Mouse (Mus musculus): Measurements from ENCODE around the gene Pou3f1. TPM values are rescaled to one million over a fixed set of nuclear protein-coding genes. Genes with fewer than 3 reads are reported as not detected.

Gene Pou3f1
- polyA plus RNA-seq, 1 experiment from 2014 or later, result 12.3 TPM

DNA sequence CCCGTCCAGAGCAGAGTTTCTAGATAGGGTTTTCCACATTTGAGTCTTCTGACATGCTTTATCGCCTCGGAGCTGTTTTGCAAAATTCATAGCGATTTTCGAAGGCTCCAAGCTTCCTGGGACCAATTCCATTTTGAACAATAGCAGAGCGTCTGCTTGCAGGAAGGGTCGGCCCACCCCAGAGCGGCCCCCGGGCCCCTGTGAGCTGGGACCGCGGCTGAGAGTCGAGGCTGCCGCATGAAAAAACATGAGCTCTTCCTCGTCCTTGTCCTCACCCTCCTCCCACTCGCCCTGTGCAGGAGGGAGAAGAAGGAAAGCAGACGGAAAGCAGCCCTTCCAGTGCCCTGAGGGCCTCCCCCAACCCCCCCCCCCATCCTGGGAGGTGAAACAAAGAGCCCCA is 38.0 kb upstream of the Pou3f1 start:
- Histone ChIP-seq H3K36me3 (ENCODE audit: control insufficient read depth, insufficient read depth, low read length) (no peaks in the 10 kb centered on the region), H3K4me1 (ENCODE audit: control insufficient read depth, insufficient read depth, low read length) (peaks cover 23% of the 10 kb centered on the region), H3K4me3 (ENCODE audit: low read depth, low read length) (no peak overlapping the region), H3K9me3 (replicated peaks; ENCODE audit: control insufficient read depth, low read length, poor library complexity, severe bottlenecking) (no peaks in the 10 kb centered on the region), H3K4me2 (ENCODE audit: low read length) (peak overlapping the region; percentile 32), H3K27me3 (ENCODE audit: control insufficient read depth, insufficient read depth, low read depth, low read length) (no peaks in the 10 kb centered on the region), H3K9ac (ENCODE audit: low read depth, low read length) (no peak overlapping the region; the same call in 1 of the 2 replicates), H3K27ac (ENCODE audit: low read length) (peak overlapping the region; percentile 11; the same call in 1 of the 2 replicates)
- 6% methylated on average over 15 of the region's 16 CpGs for WGBS
- no peak for ATAC-seq

DNA sequence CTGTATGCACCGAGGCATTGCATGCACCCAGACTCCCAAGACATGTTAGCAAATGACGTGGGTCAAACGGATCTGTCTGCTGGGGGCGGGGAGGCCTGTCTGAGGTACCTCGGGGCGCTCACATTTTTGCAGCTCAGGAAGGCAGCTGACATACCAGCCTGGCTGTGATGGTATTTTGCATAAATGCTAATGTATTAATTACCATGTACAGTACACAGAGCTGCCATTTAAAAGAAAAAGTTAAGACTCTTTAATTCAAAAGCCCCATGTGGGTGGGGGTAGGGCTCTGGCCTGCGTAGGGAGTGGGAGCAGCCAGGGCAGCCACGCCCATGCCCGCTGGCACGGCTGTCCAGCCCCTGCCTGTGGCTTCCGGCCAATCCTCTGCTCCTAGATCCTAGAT is 35.2 kb upstream of the Pou3f1 start:
- Histone ChIP-seq H3K27ac (ENCODE audit: low read length) (no peak overlapping the region), H3K9ac (ENCODE audit: low read depth, low read length) (no peak overlapping the region), H3K4me1 (ENCODE audit: control insufficient read depth, insufficient read depth, low read length) (peaks cover 18% of the 10 kb centered on the region)

DNA sequence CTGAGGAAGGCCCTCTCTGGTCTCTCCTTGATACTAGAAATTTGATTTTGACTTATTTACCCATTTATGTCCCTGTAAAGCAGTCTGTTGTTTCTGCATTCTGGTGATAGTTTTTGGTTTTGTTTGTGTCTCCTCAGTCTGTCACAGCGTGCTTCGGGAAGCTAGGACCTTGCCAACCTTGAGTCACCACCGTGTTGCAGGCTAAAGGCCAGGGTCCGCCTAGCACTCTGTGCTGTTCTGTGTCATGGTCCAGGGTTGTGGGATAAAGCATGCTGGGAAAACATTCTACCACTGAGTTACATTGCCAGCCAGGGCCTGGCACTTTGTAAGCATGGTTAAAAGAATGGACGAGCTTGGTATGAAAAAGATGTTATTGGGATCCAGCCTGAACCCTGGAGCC is 34.0 kb upstream of the Pou3f1 start:
- ATAC-seq, result no peak
- peaks cover 20% of the 10 kb centered on the region for H3K4me1 ChIP-seq (ENCODE audit: control insufficient read depth, insufficient read depth, low read length)

More for the DNA sequence above, 35.2 kb upstream of the Pou3f1 start:
- Histone ChIP-seq H3K4me2 (ENCODE audit: low read length) (no peak overlapping the region), H3K4me3 (ENCODE audit: low read depth, low read length) (no peak overlapping the region), H3K36me3 (ENCODE audit: control insufficient read depth, insufficient read depth, low read length) (no peaks in the 10 kb centered on the region), H3K9me3 (replicated peaks; ENCODE audit: control insufficient read depth, low read length, poor library complexity, severe bottlenecking) (no peaks in the 10 kb centered on the region), H3K27me3 (ENCODE audit: control insufficient read depth, insufficient read depth, low read depth, low read length) (0 out of 2 replicates have a peak, but pooled peaks cover 2% of the 10 kb centered on the region)
- ATAC-seq, result peak; percentile 13; the same call in 1 of the 2 replicates
- 53% methylated on average over 11 of the region's 11 CpGs for WGBS

DNA sequence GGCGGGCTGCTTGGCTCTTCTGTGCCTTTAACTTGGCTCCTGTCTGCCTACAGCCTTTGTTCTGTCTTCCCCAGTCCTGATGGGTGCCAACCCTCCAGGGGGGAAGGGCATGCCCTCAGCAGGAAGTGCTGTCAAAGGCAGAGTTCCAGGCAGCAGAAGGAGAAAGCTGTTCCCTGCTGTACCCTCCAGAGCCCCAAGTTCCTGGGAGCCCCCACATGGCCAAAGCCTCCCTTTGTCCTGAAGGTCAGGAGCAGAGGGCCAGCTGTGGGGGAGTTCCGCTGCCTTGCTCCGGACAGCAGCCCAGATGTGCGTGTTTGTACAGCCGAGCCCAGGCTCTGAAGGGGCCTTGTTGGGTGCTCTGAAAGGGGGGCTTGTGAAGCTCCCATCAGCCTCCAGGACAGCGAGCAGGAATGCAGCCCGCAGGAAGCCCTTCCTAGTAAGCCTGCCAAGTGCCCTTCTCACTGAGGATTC is 32.5 kb upstream of the Pou3f1 start:
- Histone ChIP-seq H3K4me3 (ENCODE audit: low read depth, low read length) (no peak overlapping the region), H3K9ac (ENCODE audit: low read depth, low read length) (0 out of 2 replicates have a peak overlapping the region, but pooled peaks have one; percentile 8), H3K4me1 (ENCODE audit: control insufficient read depth, insufficient read depth, low read length) (peaks cover 10% of the 10 kb centered on the region), H3K36me3 (ENCODE audit: control insufficient read depth, insufficient read depth, low read length) (no peaks in the 10 kb centered on the region), H3K27me3 (ENCODE audit: control insufficient read depth, insufficient read depth, low read depth, low read length) (0 out of 2 replicates have a peak, but pooled peaks cover 2% of the 10 kb centered on the region), H3K4me2 (ENCODE audit: low read length) (no peak overlapping the region), H3K27ac (ENCODE audit: low read length) (peak overlapping the region; percentile 62), H3K9me3 (replicated peaks; ENCODE audit: control insufficient read depth, low read length, poor library complexity, severe bottlenecking) (no peaks in the 10 kb centered on the region)
- ATAC-seq, result peak; percentile 42; the same call in 1 of the 2 replicates
- WGBS, result 35% methylated on average over 7 of the region's 7 CpGs

More for the DNA sequence above, 34.0 kb upstream of the Pou3f1 start:
- Histone ChIP-seq H3K9ac (ENCODE audit: low read depth, low read length) (no peak overlapping the region), H3K9me3 (replicated peaks; ENCODE audit: control insufficient read depth, low read length, poor library complexity, severe bottlenecking) (no peaks in the 10 kb centered on the region), H3K36me3 (ENCODE audit: control insufficient read depth, insufficient read depth, low read length) (no peaks in the 10 kb centered on the region), H3K4me2 (ENCODE audit: low read length) (no peak overlapping the region), H3K27ac (ENCODE audit: low read length) (no peak overlapping the region), H3K4me3 (ENCODE audit: low read depth, low read length) (no peak overlapping the region), H3K27me3 (ENCODE audit: control insufficient read depth, insufficient read depth, low read depth, low read length) (0 out of 2 replicates have a peak, but pooled peaks cover 2% of the 10 kb centered on the region)
- WGBS, result 92% methylated on average over 5 of the region's 5 CpGs

DNA sequence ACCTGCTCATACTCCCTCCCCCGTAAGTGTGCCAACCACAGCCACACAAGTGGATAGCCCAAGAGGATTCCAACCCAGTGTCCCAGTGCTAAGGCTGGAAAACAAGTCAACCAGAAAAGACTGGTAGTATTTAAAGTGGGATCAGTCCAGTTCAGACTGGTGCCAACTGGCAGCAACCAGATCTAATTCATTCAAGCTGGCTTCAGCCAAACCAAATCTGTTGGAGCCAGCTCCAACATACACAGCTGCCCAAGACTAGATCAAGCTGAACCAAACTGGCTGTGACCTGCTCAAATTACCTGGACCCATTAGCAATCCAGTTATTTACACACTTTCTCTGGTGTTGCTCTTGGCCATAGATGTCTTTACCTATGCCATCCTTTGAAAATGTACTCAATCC is 29.8 kb upstream of the Pou3f1 start:
- H3K4me1 ChIP-seq (ENCODE audit: control insufficient read depth, insufficient read depth, low read length), result peaks cover 6% of the 10 kb centered on the region; the same call in 1 of the 2 replicates
- 0 out of 2 replicates have a peak, but pooled peaks cover 2% of the 10 kb centered on the region for H3K27me3 ChIP-seq (ENCODE audit: control insufficient read depth, insufficient read depth, low read depth, low read length)
- ATAC-seq, result no peak
- no peak overlapping the region for H3K4me2 ChIP-seq (ENCODE audit: low read length)
- no peak overlapping the region for H3K9ac ChIP-seq (ENCODE audit: low read depth, low read length)
- H3K9me3 ChIP-seq (replicated peaks; ENCODE audit: control insufficient read depth, low read length, poor library complexity, severe bottlenecking), result no peaks in the 10 kb centered on the region
- no peak overlapping the region for H3K27ac ChIP-seq (ENCODE audit: low read length)
- H3K4me3 ChIP-seq (ENCODE audit: low read depth, low read length), result no peak overlapping the region
- WGBS, result 50% methylated on average over 1 of the region's 1 CpGs
- no peaks in the 10 kb centered on the region for H3K36me3 ChIP-seq (ENCODE audit: control insufficient read depth, insufficient read depth, low read length)

DNA sequence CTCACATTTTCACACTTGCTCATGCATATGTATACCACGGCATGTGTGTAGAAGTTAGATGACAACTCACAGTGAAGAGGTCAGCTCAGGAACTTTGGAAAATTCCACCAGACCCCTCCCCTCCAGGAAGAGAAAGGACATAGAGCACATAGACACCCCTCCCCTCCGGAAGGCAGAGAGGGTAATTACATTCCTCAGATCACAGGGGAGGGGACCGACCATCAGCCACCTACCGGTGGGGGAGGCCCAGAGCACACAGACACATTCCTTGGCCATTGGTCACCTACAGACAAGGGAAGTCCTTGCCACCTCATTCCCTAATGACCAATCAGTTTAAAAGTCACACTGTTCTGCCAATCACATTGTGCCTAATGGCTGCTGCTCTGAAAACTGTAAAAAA is 25.2 kb upstream of the Pou3f1 start:
- H3K27ac ChIP-seq (ENCODE audit: low read length), result no peak overlapping the region
- no peaks in the 10 kb centered on the region for H3K36me3 ChIP-seq (ENCODE audit: control insufficient read depth, insufficient read depth, low read length)
- no peak overlapping the region for H3K4me3 ChIP-seq (ENCODE audit: low read depth, low read length)
- no peaks in the 10 kb centered on the region for H3K27me3 ChIP-seq (ENCODE audit: control insufficient read depth, insufficient read depth, low read depth, low read length)
- H3K4me2 ChIP-seq (ENCODE audit: low read length), result no peak overlapping the region
- ATAC-seq, result no peak
- H3K4me1 ChIP-seq (ENCODE audit: control insufficient read depth, insufficient read depth, low read length), result peaks cover 9% of the 10 kb centered on the region
- no peak overlapping the region for H3K9ac ChIP-seq (ENCODE audit: low read depth, low read length)
- WGBS, result 68% methylated on average over 4 of the region's 4 CpGs
- no peaks in the 10 kb centered on the region for H3K9me3 ChIP-seq (replicated peaks; ENCODE audit: control insufficient read depth, low read length, poor library complexity, severe bottlenecking)

DNA sequence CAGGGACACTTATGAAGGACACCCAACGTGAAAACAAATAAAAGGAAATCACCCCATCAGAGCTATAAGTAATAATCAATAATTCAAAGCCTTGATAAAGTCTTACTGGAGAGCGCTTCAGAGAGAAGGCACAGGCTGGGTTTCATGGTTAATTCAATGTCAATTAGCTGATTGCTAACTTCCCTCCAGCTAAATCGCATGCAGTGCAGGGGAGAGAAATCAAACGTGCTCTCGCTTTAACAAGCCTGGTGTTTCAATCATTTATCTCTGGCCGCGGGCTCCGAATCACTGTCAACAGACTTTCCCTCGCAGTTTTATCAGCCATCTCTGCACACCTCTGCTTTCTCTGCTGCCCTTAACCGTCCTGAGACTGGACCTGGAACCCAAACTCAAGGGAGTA is 23.8 kb upstream of the Pou3f1 start:
- 54% methylated on average over 10 of the region's 10 CpGs for WGBS
- Histone ChIP-seq H3K36me3 (ENCODE audit: control insufficient read depth, insufficient read depth, low read length) (no peaks in the 10 kb centered on the region), H3K27ac (ENCODE audit: low read length) (no peak overlapping the region), H3K9me3 (replicated peaks; ENCODE audit: control insufficient read depth, low read length, poor library complexity, severe bottlenecking) (no peaks in the 10 kb centered on the region), H3K27me3 (ENCODE audit: control insufficient read depth, insufficient read depth, low read depth, low read length) (no peaks in the 10 kb centered on the region), H3K4me3 (ENCODE audit: low read depth, low read length) (no peak overlapping the region), H3K4me2 (ENCODE audit: low read length) (no peak overlapping the region), H3K4me1 (ENCODE audit: control insufficient read depth, insufficient read depth, low read length) (peaks cover 7% of the 10 kb centered on the region), H3K9ac (ENCODE audit: low read depth, low read length) (no peak overlapping the region)
- no peak for ATAC-seq

DNA sequence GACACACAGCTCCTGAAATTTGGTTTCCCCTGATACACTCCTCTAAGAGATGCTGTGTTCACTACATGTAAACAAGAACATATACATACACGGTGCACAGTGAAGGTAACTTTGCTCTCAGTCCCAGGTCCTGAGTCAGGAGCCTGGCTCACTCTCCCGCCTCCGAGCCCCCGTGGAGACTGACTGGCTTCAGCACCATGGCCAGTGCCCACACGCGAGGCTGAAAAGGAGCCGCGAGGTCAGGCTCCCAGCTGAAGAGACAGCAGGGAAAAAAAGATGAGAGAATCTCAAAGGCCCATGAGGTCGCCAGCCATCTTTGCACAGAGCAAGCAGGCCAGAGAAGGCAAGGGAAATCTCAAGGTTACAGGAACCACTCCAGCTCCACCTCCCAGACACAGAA is 23.3 kb upstream of the Pou3f1 start:
- Histone ChIP-seq H3K9ac (ENCODE audit: low read depth, low read length) (no peak overlapping the region), H3K27ac (ENCODE audit: low read length) (no peak overlapping the region), H3K36me3 (ENCODE audit: control insufficient read depth, insufficient read depth, low read length) (no peaks in the 10 kb centered on the region), H3K4me1 (ENCODE audit: control insufficient read depth, insufficient read depth, low read length) (peaks cover 7% of the 10 kb centered on the region), H3K4me3 (ENCODE audit: low read depth, low read length) (no peak overlapping the region), H3K4me2 (ENCODE audit: low read length) (no peak overlapping the region), H3K9me3 (replicated peaks; ENCODE audit: control insufficient read depth, low read length, poor library complexity, severe bottlenecking) (no peaks in the 10 kb centered on the region), H3K27me3 (ENCODE audit: control insufficient read depth, insufficient read depth, low read depth, low read length) (no peaks in the 10 kb centered on the region)
- WGBS, result 9% methylated on average over 9 of the region's 9 CpGs
- no peak for ATAC-seq

DNA sequence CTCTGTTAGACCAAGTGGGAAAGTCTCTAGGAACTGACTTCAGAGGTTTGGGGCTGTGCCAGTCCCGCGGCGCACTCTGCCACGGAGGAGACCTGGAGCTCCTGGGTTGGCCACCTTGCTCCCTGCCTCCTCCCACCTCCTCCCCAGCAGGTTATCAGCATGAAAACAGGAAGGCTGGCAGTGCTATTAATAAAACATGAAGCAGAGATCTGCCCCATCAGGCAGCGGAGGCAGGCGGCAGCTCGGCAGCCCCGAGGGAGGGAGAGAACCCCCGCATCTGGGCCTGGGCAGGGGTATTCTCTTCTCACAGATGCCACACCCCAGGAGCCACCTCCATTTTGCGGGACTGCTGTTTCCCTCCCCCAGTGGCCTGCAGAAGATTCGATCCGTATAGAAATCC is 16.9 kb upstream of the Pou3f1 start:
- no peak overlapping the region for H3K4me3 ChIP-seq (ENCODE audit: low read depth, low read length)
- peaks cover 6% of the 10 kb centered on the region for H3K4me1 ChIP-seq (ENCODE audit: control insufficient read depth, insufficient read depth, low read length)
- H3K27ac ChIP-seq (ENCODE audit: low read length), result no peak overlapping the region
- peak overlapping the region; percentile 10 for H3K4me2 ChIP-seq (ENCODE audit: low read length)
- no peaks in the 10 kb centered on the region for H3K9me3 ChIP-seq (replicated peaks; ENCODE audit: control insufficient read depth, low read length, poor library complexity, severe bottlenecking)
- no peak for ATAC-seq
- no peaks in the 10 kb centered on the region for H3K36me3 ChIP-seq (ENCODE audit: control insufficient read depth, insufficient read depth, low read length)
- 10% methylated on average over 12 of the region's 12 CpGs for WGBS
- H3K27me3 ChIP-seq (ENCODE audit: control insufficient read depth, insufficient read depth, low read depth, low read length), result no peaks in the 10 kb centered on the region
- H3K9ac ChIP-seq (ENCODE audit: low read depth, low read length), result no peak overlapping the region

Data from midbrain, embryonic 16.5 days (tissue).